Mouse (Mus musculus): ENCODE results near the gene Vmn2r74. TPM values are rescaled to one million over a fixed set of nuclear protein-coding genes. Genes with fewer than 3 reads are reported as not detected.

Gene Vmn2r74
- not detected in 2 replicates for polyA plus RNA-seq (2014; fragmentation: Nextera tagmentation; extraction: Ambion mirVana)

DNA sequence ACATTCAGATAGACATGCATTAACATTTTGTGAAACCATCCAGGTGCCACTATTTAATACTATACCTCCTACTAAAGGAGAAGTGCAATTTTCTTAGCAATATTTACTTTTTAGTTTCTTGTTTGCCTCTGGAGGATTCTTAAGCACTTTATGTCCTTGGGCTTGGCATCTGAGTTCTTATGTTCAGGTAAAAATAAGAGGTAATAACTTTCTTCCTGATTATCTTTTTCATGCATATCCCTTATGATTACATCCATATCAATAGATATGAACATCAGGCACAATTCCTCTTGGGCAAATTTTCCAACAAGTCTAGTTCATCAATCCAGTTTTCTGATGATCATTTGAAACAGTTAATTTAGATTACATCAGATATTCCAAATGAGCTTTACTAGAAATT is at the start of gene Vmn2r74:
Vmn2r74 (minus strand) TSS at position 101 of the 400 bp plus-strand sequence.
- H3K4me2 ChIP-seq = no peak within 1 kb of the TSS
- ATAC-seq (replicated peaks; ENCODE audit: low FRiP score) = no peak
- H3K4me1 ChIP-seq (replicated peaks; ENCODE audit: control insufficient read depth, insufficient read depth, low read length) = no peaks in the 10 kb centered on the region
- H3K27ac ChIP-seq (ENCODE audit: low read depth, low read length) = no peak within 1 kb of the TSS
- H3K36me3 ChIP-seq (ENCODE audit: control insufficient read depth, insufficient read depth, low read length) = no peaks in the 10 kb centered on the region
- H3K9ac ChIP-seq (ENCODE audit: low read depth, low read length) = no peak within 1 kb of the TSS
- H3K27me3 ChIP-seq (replicated peaks; ENCODE audit: control insufficient read depth, insufficient read depth, low read length) = no peaks in the 10 kb centered on the region
- DNase-seq (ENCODE audit: low spot score) = no peak
- H3K4me3 ChIP-seq (ENCODE audit: low read depth, low read length) = no peak within 1 kb of the TSS
- H3K9me3 ChIP-seq (ENCODE audit: control insufficient read depth, low read length) = no peaks in the 10 kb centered on the region

DNA sequence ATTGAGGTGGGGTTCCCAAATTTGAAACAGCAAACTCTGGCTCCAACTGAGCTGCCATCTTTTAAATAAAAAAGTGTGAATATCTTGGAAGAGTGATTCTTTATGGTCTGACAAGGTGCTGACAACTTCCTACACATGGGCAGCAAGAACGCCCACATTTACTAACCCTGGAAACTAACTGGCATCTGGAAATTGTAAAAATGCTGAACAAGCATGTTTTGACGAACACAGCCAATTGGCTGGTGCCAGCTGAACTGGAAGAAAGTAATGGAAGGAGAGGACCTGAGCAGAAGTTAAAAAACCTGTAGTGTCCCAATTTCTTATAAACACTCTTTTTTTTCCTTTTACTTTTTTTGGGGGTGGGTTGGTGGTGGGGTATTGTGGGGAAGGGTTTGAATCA is 46.1 kb upstream of the Vmn2r74 start:
- H3K36me3 ChIP-seq (ENCODE audit: control insufficient read depth, insufficient read depth, low read length) = no peaks in the 10 kb centered on the region
- 92% methylated on average over 2 of the region's 2 CpGs for WGBS
- no peak overlapping the region for H3K4me2 ChIP-seq
- H3K27me3 ChIP-seq (replicated peaks; ENCODE audit: control insufficient read depth, insufficient read depth, low read length) = no peaks in the 10 kb centered on the region
- DNase-seq (ENCODE audit: low spot score) (no peak), ATAC-seq (replicated peaks; ENCODE audit: low FRiP score) (no peak)
- no peak overlapping the region for H3K27ac ChIP-seq (ENCODE audit: low read depth, low read length)
- no peak overlapping the region for H3K9ac ChIP-seq (ENCODE audit: low read depth, low read length)
- H3K4me1 ChIP-seq (replicated peaks; ENCODE audit: control insufficient read depth, insufficient read depth, low read length) = no peaks in the 10 kb centered on the region
- no peak overlapping the region for H3K4me3 ChIP-seq (ENCODE audit: low read depth, low read length)
- peaks cover 3% of the 10 kb centered on the region for H3K9me3 ChIP-seq (ENCODE audit: control insufficient read depth, low read length)

Other genes starting within 250 kb of the Vmn2r74 start
- gene Vmn2r72, start 206.5 kb downstream of the Vmn2r74 start, polyA plus RNA-seq (2014; fragmentation: Nextera tagmentation; extraction: Ambion mirVana) = not detected in 2 replicates
- not detected in 2 replicates for gene Vmn2r73, start 85.4 kb downstream of the Vmn2r74 start, polyA plus RNA-seq (2014; fragmentation: Nextera tagmentation; extraction: Ambion mirVana)
- not detected in 2 replicates for gene Vmn2r75, start 210.1 kb upstream of the Vmn2r74 start, polyA plus RNA-seq (2014; fragmentation: Nextera tagmentation; extraction: Ambion mirVana)